Mouse (Mus musculus) limb, embryonic 13.5 days (tissue): Measurements from ENCODE around the gene Fhl4. TPM values are rescaled to one million over a fixed set of nuclear protein-coding genes. Genes with fewer than 3 reads are reported as not detected.
A peak's percentile ranks its signal among the peaks of the same experiment; 100 is the strongest.

Experiments used
- ATAC-seq: fragments of 200-750 bp; cut with Nextera tagmentation; 2 replicates; pipeline ENCODE4 v1.8.0; 2017; ENCODE audit warnings: low read depth, moderate number of reproducible peaks, moderate TSS enrichment; ENCODE audit not compliant: low FRiP score
- H3K27ac ChIP-seq: fragments of 300-500 bp; sonication (generic); 2 replicates; pipeline ENCODE4 v1.5.1; 2015; ENCODE audit warnings: inconsistent platforms, mild to moderate bottlenecking, moderate library complexity
- H3K27me3 ChIP-seq: fragments of 300-500 bp; sonication (generic); 2 replicates; pipeline ENCODE4 v1.6.1; 2015; ENCODE audit warnings: mild to moderate bottlenecking, inconsistent platforms
- H3K36me3 ChIP-seq: fragments of 300-500 bp; sonication (generic); 2 replicates; pipeline ENCODE4 v1.6.1; 2015; ENCODE audit warnings: inconsistent platforms, mild to moderate bottlenecking, moderate library complexity
- H3K4me1 ChIP-seq: fragments of 300-500 bp; sonication (generic); 2 replicates; pipeline ENCODE4 v1.6.1; 2015; ENCODE audit warnings: inconsistent platforms
- H3K4me2 ChIP-seq: fragments of 300-500 bp; sonication (generic); replicated peaks from 2 replicates; pipeline ENCODE4 v1.6.1; 2015; ENCODE audit warnings: inconsistent platforms, mild to moderate bottlenecking, moderate library complexity
- H3K4me3 ChIP-seq: fragments of 300-500 bp; sonication (generic); 2 replicates; pipeline ENCODE4 v1.5.1; 2015; ENCODE audit warnings: moderate library complexity, mild to moderate bottlenecking, inconsistent platforms
- H3K9ac ChIP-seq: fragments of 300-500 bp; sonication (generic); 2 replicates; pipeline ENCODE4 v1.6.1; 2015; ENCODE audit warnings: mild to moderate bottlenecking, inconsistent platforms
- H3K9me3 ChIP-seq: fragments of 300-500 bp; sonication (generic); 2 replicates; pipeline ENCODE4 v1.6.1; 2016; ENCODE audit warnings: inconsistent platforms
- WGBS: fragments of 180-500 bp; shearing (Covaris S2); methylation state at CpG from one replicate; pipeline ENCODE4 v1.1.7; 2015; 5-methylcytosine and 5-hydroxymethylcytosine counted together
- polyA plus RNA-seq: library from polyadenylated mRNA; unstranded; fragments of >200 nt; fragmentation: Nextera tagmentation; extraction: Ambion mirVana; gene quantifications from 2 replicates; pipeline ENCODE4 v1.2.1, GENCODE M21; 2015

Fhl4 gene
- polyA plus RNA-seq, result 1.4 and 1.7 TPM in 2 replicates

DNA sequence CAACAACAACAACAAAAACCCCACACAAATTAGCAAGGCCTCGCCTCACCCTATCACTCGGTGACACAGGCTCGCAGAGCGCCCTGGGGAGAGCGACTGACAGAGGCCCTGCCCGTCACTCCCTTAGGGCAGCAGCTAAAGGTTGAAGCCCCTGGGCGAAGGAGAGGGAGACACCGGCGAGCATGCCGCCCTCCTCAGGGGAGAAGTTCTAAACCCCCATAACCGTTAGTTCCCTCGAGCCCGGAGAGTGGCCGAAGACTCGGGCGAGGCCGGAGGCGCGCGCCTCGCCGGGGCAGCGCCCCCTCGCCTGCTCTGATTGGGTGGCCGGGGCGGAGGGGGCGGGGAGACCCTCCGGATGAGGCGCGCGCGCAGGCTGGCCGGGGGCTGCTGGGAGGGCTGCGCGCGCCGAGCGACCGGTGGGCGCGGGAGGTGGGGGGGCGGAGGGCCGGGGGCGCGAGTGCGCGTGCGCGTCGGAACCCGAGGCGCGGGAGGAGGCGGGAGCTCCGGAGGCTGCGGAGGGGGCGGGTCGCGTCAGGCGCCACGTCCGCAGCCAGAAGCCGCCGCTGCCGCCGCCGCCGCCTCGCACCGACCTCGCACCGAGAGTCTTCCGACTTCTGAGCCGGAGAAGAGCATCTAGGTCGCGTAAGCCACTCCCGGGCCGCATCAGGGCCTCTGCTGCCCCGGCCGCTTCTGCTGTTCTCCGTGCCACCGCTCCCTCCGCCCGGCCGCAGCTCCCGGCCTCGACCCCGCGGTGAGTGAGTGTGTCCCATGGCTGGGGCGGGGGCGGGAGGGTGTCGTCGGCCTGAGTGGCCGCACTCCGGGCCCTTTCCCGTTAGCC is at the start of gene Fhl4, which contains the start of gene Tmem263:
Gene Fhl4 (minus strand): TSS at position 249 of the 838 bp plus-strand sequence.
Gene Tmem263 (plus strand): TSS at position 381 of the 838 bp plus-strand sequence.
- WGBS, result 0% methylated on average over 66 of the region's 96 CpGs

DNA sequence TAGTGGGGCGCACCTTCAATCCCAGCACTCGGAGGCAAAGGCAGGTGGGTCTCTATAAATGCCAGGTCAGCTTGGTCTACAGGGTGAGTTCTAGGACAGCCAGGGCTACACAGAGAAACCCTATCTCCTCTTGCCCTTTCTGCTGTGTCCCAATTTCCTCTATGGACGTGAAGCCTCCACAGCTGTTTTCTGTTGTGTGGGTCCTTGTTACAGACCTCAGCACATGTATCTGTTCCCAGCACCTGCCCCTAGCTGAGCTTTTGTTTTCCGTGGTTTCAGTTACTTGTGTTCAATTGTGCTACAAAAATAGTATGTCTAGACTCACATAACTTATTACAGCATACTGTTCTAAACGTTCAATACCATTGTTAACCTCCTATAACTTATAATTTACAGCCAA is 46.9 kb upstream of the Fhl4 start:
- peaks cover 36% of the 10 kb centered on the region for H3K36me3 ChIP-seq
- 78% methylated on average over 5 of the region's 5 CpGs for WGBS
- no peak overlapping the region for H3K4me2 ChIP-seq

More for the DNA sequence above, at the start of gene Fhl4, which contains the start of gene Tmem263:
- Histone ChIP-seq H3K4me3 (peak within 1 kb of the TSS; percentile 98), H3K9ac (peak within 1 kb of the TSS; percentile 97), H3K9me3 (no peaks in the 10 kb centered on the region), H3K27ac (peak within 1 kb of the TSS; percentile 85), H3K4me1 (peaks cover 19% of the 10 kb centered on the region), H3K36me3 (no peaks in the 10 kb centered on the region), H3K4me2 (peak within 1 kb of the TSS; percentile 88), H3K27me3 (no peaks in the 10 kb centered on the region)
- ATAC-seq, result peak; percentile 95

DNA sequence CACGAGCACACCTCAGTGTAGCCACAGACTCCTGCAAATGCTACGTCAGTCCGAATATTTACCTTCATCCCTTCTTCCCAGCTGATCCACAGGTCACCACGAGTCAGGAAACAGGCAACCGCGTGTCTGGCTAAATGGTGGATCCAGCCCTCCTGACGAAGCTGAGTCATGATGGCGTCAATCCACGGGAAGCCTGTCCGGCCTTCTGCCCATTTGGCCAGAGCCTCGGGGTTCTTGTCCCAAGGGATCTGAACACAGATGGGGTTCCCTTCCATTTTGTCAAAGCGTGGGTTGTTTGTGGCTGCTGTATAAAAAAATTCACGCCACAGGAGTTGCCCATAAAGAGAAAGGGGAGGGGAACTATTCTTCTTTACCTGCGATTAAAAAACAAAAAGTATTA is 44.0 kb upstream of the Fhl4 start:
- Histone ChIP-seq H3K9me3 (no peaks in the 10 kb centered on the region), H3K9ac (no peak overlapping the region), H3K36me3 (peaks cover 55% of the 10 kb centered on the region), H3K4me2 (no peak overlapping the region), H3K27ac (no peak overlapping the region), H3K4me3 (no peak overlapping the region), H3K27me3 (no peaks in the 10 kb centered on the region), H3K4me1 (peaks cover 12% of the 10 kb centered on the region)
- ATAC-seq, result no peak
- WGBS, result 90% methylated on average over 14 of the region's 14 CpGs

More for the DNA sequence above, 46.9 kb upstream of the Fhl4 start:
- H3K4me3 ChIP-seq, result no peak overlapping the region
- no peak overlapping the region for H3K9ac ChIP-seq
- no peaks in the 10 kb centered on the region for H3K27me3 ChIP-seq
- H3K27ac ChIP-seq, result no peak overlapping the region
- H3K9me3 ChIP-seq, result no peaks in the 10 kb centered on the region
- no peaks in the 10 kb centered on the region for H3K4me1 ChIP-seq
- no peak for ATAC-seq

DNA sequence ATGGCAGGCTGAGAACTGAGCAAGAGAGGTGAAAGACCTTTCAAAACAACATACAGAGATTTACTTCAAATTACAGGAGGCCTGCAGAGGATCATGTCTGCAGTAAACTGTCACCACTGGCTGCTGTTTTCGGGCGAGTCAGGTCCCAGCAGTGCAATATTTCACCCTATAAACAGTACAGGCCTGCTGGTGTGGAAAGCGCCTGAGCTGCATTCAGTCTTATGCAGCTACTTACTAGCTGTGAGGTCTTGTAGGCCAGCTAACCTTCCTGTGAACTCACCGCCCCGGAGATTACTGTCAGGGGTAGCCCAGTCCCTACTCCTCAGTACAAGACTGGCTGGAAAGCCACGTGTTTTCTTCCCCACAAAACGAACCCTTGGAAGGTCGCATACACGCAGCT is 39.2 kb upstream of the Fhl4 start:
- Histone ChIP-seq H3K9me3 (no peaks in the 10 kb centered on the region), H3K27ac (no peak overlapping the region), H3K4me3 (no peak overlapping the region), H3K4me2 (no peak overlapping the region), H3K36me3 (peaks cover 35% of the 10 kb centered on the region), H3K9ac (no peak overlapping the region), H3K27me3 (no peaks in the 10 kb centered on the region), H3K4me1 (peaks cover 19% of the 10 kb centered on the region)
- WGBS, result 25% methylated on average over 9 of the region's 9 CpGs
- peak; percentile 88 for ATAC-seq

DNA sequence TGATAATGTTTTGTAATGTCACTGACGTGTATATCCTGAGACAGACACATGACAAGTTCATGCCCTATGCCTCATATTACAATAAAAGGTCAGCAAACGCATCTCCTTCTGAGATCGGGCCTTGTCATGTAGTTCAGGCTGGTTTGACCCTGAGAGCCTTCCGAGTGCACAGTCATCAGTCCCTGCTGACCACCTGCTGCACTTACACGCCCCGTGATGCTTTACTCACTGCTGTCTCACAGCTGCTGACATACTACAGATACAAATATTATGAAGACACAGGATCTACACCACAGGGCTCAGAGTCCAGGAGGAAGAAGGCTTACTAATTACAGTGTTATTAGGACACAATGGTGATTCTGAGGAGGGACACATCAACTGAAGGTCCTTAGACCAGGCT is 34.3 kb upstream of the Fhl4 start:
- peaks cover 10% of the 10 kb centered on the region for H3K4me1 ChIP-seq
- H3K9ac ChIP-seq, result no peak overlapping the region
- no peak for ATAC-seq
- WGBS, result 91% methylated on average over 6 of the region's 6 CpGs
- peaks cover 18% of the 10 kb centered on the region for H3K36me3 ChIP-seq
- no peak overlapping the region for H3K4me2 ChIP-seq
- H3K4me3 ChIP-seq, result no peak overlapping the region
- H3K27ac ChIP-seq, result no peak overlapping the region
- no peaks in the 10 kb centered on the region for H3K27me3 ChIP-seq
- no peaks in the 10 kb centered on the region for H3K9me3 ChIP-seq

DNA sequence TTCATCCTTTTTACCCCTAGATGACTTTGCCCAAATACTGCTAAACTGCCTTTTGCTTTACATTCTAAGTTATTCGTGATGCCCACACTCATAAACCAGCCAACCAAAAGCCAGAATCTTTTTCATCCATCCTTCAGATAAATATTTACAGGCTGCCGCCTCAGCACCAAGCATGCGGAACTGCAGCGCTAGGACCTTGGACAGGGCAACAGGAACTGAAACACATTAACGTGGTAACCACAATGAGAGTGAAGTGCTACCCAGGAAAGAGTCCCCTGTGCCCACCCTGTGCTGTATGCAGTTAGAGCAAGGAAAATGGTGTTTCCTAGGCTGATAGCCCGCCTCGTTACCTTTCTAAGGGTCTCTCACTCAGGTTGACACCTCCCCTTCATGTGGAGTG is 26.2 kb upstream of the Fhl4 start:
- Histone ChIP-seq H3K36me3 (peaks cover 23% of the 10 kb centered on the region), H3K4me2 (peak overlapping the region; percentile 69), H3K9me3 (no peaks in the 10 kb centered on the region), H3K4me1 (peaks cover 17% of the 10 kb centered on the region), H3K4me3 (peak overlapping the region; percentile 69), H3K27ac (peak overlapping the region; percentile 39; the same call in 1 of the 2 replicates), H3K27me3 (no peaks in the 10 kb centered on the region), H3K9ac (peak overlapping the region; percentile 31; the same call in 1 of the 2 replicates)
- ATAC-seq, result peak; percentile 5; the same call in 1 of the 2 replicates
- 21% methylated on average over 7 of the region's 7 CpGs for WGBS

DNA sequence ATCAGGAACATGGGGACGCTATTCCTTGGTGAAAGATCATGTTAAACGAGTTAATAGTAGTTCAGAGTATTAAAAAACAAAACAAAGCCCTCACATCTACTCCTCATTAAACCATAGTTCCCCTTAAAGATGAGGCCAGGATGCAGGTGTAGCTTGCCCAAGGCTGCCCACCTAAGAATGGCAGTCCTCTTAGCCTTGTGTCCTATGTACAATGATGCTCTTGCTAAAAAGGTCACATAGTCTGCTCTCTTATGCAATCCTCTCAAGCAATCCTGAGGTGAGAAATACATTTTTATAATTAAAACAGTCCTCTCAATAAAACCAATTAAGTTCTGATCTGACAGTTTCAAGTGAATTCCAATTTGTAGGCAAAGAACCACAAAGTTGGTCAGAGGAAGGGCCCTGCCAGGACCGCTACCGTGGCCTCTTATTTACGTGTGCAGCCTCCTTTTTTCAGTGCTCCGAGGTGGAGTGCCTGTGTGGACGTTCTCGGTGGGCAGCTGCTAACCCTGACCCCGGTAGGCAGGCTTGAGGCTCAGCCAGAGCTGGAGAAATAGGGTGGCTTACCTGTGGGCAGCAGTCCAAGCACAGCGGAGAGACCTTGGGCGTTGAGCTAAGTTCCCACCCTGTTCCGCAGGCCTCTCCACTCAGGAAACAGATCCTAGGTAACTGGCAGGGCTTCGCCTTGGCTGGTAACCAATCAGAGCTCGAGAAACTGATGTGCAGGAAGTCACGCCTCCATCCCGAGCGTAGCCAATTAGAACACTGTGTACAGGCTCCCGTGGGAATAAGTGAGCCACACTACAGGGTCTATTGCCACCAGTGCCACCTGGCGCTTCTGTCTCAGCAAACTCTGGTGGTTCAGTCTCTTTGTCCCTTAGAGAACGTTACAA is 25.3 kb upstream of the Fhl4 start, which contains the start of gene Mterf2:
Gene Mterf2 (minus strand): TSS at position 633 of the 893 bp plus-strand sequence.
- Histone ChIP-seq H3K36me3 (peaks cover 23% of the 10 kb centered on the region), H3K4me1 (peaks cover 17% of the 10 kb centered on the region), H3K4me3 (peak within 1 kb of the TSS; percentile 69), H3K9me3 (no peaks in the 10 kb centered on the region), H3K4me2 (peak within 1 kb of the TSS; percentile 69), H3K27ac (peak within 1 kb of the TSS; percentile 39; the same call in 1 of the 2 replicates), H3K9ac (peak within 1 kb of the TSS; percentile 72), H3K27me3 (no peaks in the 10 kb centered on the region)
- WGBS, result 7% methylated on average over 20 of the region's 20 CpGs
- ATAC-seq, result peak; percentile 100

DNA sequence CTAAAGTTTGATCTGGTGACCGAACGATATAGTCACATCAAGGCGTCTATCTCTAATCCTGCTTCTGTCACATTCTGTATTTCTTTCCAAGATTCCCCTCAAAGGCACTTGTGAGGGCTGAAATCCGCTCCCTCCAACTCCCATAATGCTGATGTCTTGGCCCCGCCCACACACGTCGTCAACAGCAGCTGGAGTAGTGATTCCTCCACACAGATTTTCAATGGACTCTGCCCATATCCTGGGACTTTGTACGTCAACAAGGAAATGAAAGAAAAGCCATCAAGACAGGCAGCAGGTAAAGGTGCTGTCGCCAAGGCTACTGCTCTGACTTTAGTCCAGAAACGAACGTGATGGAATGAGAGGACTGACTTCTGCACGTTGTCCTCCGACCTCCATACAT is 22.9 kb upstream of the Fhl4 start:
- WGBS, result 87% methylated on average over 13 of the region's 13 CpGs
- Histone ChIP-seq H3K4me2 (no peak overlapping the region), H3K4me1 (peaks cover 17% of the 10 kb centered on the region), H3K27ac (no peak overlapping the region), H3K27me3 (no peaks in the 10 kb centered on the region), H3K4me3 (no peak overlapping the region), H3K9me3 (no peaks in the 10 kb centered on the region), H3K36me3 (peaks cover 41% of the 10 kb centered on the region), H3K9ac (no peak overlapping the region)
- no peak for ATAC-seq

DNA sequence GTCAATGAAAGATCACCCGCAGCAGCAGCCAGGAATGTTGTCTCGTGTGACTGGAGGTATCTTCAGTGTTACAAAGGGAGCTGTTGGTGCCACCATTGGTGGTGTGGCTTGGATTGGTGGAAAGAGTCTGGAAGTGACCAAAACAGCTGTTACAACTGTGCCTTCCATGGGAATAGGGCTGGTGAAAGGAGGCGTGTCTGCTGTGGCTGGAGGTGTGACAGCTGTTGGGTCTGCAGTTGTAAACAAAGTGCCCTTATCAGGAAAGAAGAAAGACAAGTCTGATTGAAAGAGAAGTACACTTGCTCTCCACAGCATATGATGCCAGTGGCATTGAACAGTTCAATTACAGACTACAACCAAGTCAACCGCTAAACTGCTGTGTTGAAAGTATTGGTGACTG is 12.1 kb upstream of the Fhl4 start:
- no peak overlapping the region for H3K9ac ChIP-seq
- ATAC-seq, result no peak
- H3K9me3 ChIP-seq, result no peaks in the 10 kb centered on the region
- no peaks in the 10 kb centered on the region for H3K27me3 ChIP-seq
- H3K27ac ChIP-seq, result no peak overlapping the region
- H3K36me3 ChIP-seq, result peaks cover 64% of the 10 kb centered on the region
- H3K4me1 ChIP-seq, result no peaks in the 10 kb centered on the region
- H3K4me3 ChIP-seq, result no peak overlapping the region
- 77% methylated on average over 4 of the region's 4 CpGs for WGBS
- no peak overlapping the region for H3K4me2 ChIP-seq

DNA sequence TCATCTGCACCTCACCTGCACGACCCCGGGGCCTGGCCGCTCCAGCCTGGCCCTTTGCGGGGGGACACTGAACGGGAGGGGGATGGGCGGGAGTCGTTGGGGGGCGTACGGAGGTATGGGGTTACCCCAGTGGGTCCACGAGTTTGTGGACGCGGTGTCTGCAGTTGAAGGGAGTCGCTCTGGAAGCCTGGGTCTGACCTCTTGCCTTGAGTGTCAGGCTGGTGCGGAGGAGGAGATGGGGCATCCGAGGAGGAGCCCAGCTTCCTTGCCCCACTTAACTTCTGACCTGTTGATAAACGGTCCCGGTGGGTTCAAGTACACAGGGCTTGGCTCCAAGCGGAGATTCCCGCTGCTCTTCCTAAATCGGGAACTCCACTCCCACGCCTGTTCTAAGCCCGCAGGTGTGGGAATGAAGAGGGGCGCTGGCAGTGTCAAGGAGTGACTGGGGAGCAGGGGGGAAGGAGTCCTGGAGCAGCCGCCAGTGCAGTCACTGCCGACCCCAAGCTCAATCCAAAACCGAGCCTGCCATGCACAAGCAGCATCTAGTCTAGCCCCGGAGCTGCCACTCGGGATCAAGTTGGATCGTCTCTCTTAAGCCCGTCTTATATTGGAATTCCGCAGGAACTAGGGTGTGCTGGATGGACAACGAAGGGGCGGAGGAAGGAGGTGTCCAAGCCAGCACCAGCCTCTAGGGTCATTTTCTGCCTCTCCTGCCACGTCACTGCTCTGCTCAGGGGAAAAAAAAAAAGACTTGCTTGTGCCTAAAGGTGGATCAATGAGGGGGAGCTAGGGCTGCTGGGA is 990 bp upstream of the Fhl4 start:
- WGBS, result under 1% methylated on average over 34 of the region's 34 CpGs
- H3K4me1 ChIP-seq, result peaks cover 19% of the 10 kb centered on the region
- H3K36me3 ChIP-seq, result no peaks in the 10 kb centered on the region
- H3K9ac ChIP-seq, result peak overlapping the region; percentile 97
- peak overlapping the region; percentile 85 for H3K27ac ChIP-seq
- peak overlapping the region; percentile 98 for H3K4me3 ChIP-seq
- no peaks in the 10 kb centered on the region for H3K27me3 ChIP-seq
- peak overlapping the region; percentile 88 for H3K4me2 ChIP-seq
- no peaks in the 10 kb centered on the region for H3K9me3 ChIP-seq
- ATAC-seq, result peak; percentile 4

DNA sequence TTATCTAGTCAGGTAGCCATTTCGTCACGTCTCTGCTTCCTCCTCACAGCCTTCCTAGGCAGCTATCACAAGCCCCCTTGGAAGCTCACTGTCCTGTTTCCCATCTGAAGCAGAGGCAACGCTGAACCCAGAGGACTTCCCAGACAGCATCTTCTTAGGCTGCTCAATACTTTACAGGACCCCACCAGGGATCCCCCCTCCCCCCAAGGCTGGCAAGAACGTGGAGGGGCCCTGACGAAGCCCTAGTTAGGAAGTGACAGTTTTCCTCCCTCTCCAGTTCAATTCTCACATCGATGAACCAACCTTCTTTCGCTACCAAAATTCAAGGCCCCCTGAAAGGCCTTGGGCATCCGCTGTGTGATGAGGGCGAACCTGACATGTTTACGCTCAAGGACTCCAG is 454 bp downstream of the Fhl4 start:
- no peaks in the 10 kb centered on the region for H3K9me3 ChIP-seq
- H3K4me1 ChIP-seq, result peaks cover 19% of the 10 kb centered on the region
- ATAC-seq, result peak; percentile 25; the same call in 1 of the 2 replicates
- H3K36me3 ChIP-seq, result no peaks in the 10 kb centered on the region
- H3K27ac ChIP-seq, result peak overlapping the region; percentile 74; the same call in 1 of the 2 replicates
- 2% methylated on average over 10 of the region's 10 CpGs for whole genome bisulfite sequencing
- H3K27me3 ChIP-seq, result no peaks in the 10 kb centered on the region
- peak overlapping the region; percentile 88 for H3K4me2 ChIP-seq
- H3K4me3 ChIP-seq, result peak overlapping the region; percentile 98
- peak overlapping the region; percentile 91 for H3K9ac ChIP-seq
